Comparison of ENCODE assay signal across 10 mouse cellular contexts in the genomic region with DNA sequence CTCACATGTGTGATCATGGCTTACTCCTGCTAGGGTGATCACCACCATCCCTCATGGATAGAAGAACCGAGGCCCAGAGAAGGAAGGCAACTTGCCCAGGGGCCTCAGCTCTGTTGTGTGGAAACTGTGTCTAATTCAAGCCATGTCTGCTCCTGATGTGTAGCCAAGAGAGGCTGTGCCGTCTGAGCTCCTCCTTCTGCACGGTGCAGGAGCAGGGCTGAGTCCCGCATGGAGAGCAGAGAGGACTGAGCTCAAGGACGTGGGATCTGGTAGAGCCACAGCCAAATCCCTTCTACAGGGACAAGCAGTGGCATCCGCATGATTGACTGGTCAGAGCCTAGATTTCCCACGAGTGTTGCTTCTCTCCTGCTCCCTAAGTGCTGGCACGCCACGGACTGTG.
DNase-seq lines count a peak whose midpoint lies in the region; ATAC-seq and TF ChIP-seq lines count a peak whose summit lies in the region.
"Had no signal": no experiment of that assay in that cellular context is flagged by ENCODE, and none has a peak within 500 bp of the region (broad histone marks: within the 10 kb centered on the region; RNA-seq: fewer than 3 reads in every experiment).

No protein-coding gene starts in this region.

- peak overlapping the region; percentile 73 for H3K27ac ChIP-seq in hindbrain, embryonic 15.5 days (replicated peaks)
- peak overlapping the region; percentile 79 for H3K27ac ChIP-seq in olfactory bulb, adult 2 months (ENCODE audit: insufficient read depth, low read depth, low read length)

- WGBS in hindbrain, embryonic 15.5 days, result 37% methylated on average over 9 of the region's 9 CpGs
- WGBS in olfactory bulb, adult 2 months, result 37% methylated on average over 9 of the region's 9 CpGs

- no peak for TF ChIP-seq CTCF in olfactory bulb, adult 2 months (IDR thresholded peaks at IDR 0.05; ENCODE audit: insufficient read depth, low read depth, low read length)

- H3K4me2 ChIP-seq in hindbrain, embryonic 15.5 days, result no peak overlapping the region
- H3K4me2 ChIP-seq: liver, embryonic 11.5 days had no signal

- H3K36me3 ChIP-seq in hindbrain, embryonic 15.5 days, result no peaks in the 10 kb centered on the region

- peaks cover 57% of the 10 kb centered on the region for H3K4me1 ChIP-seq in hindbrain, embryonic 15.5 days (replicated peaks)
- H3K4me1 ChIP-seq in olfactory bulb, adult 2 months (ENCODE audit: control insufficient read depth, insufficient read depth, low read length), result peaks cover 44% of the 10 kb centered on the region

- H3K4me3 ChIP-seq in hindbrain, embryonic 15.5 days, result no peak overlapping the region
- H3K4me3 ChIP-seq in olfactory bulb, adult 2 months (ENCODE audit: insufficient read depth, low read depth, low read length), result no peak overlapping the region

- peak; percentile 62 for ATAC-seq in hindbrain, embryonic 15.5 days (ENCODE audit: low FRiP score, low read depth)

- H3K9ac ChIP-seq in hindbrain, embryonic 15.5 days, result no peak overlapping the region

- TF ChIP-seq POLR2A in olfactory bulb, adult 2 months (IDR thresholded peaks at IDR 0.05; ENCODE audit: insufficient read depth, low read depth, low read length), result no peak

- H3K27me3 ChIP-seq in hindbrain, embryonic 15.5 days, result no peaks in the 10 kb centered on the region

- no peaks in the 10 kb centered on the region for H3K9me3 ChIP-seq in hindbrain, embryonic 15.5 days

- peak; percentile 48 to 61 for DNase-seq in cerebellum, postnatal 25 days
- no peak for DNase-seq in cerebellum, adult 8-10 months
- peak; percentile 66 to 80 for DNase-seq in right cerebral cortex, postnatal 10 days (ENCODE audit: low spot score in 2 of 2)
- no peak for DNase-seq in right cerebral cortex, postnatal 4 days
- no peak for DNase-seq in heart, adult 9 months (ENCODE audit: low spot score in 2 of 2)
- DNase-seq in spleen, adult 18-20 months, result no peak
- DNase-seq: heart, postnatal 4 days had no signal

Comparison
In these comparisons a context has a peak if more than half of its experiments do, and no peak if none do; other contexts are left out.
1. DNase-seq: peak in cerebellum, postnatal 25 days (2 of 2) and right cerebral cortex, postnatal 10 days (2 of 2); none in cerebellum, adult 8-10 months (single experiment), right cerebral cortex, postnatal 4 days (single experiment), heart, adult 9 months (0 of 2) and spleen, adult 18-20 months (0 of 2).